Mouse (Mus musculus): ENCODE data around the gene Bud13.

Bud13 gene

GRCm38 (mm10) chr9:46345887-46346665, 63.3 kb downstream of the Bud13 start:
- POLR2A ChIA-PET = interaction anchor here in 1 of 4 experiments (0.7 to 1.1 kb wide), 2 partner anchors 11 to 19 kb away, joined by 3 to 4 read pairs; no protein-coding TSS in a partner anchor
- CTCF ChIA-PET = interaction anchor here in 1 of 4 experiments (1.0 kb wide), 1 partner anchor 18 kb away, joined by 3 read pairs; no protein-coding TSS in a partner anchor
